In the genomic region with DNA sequence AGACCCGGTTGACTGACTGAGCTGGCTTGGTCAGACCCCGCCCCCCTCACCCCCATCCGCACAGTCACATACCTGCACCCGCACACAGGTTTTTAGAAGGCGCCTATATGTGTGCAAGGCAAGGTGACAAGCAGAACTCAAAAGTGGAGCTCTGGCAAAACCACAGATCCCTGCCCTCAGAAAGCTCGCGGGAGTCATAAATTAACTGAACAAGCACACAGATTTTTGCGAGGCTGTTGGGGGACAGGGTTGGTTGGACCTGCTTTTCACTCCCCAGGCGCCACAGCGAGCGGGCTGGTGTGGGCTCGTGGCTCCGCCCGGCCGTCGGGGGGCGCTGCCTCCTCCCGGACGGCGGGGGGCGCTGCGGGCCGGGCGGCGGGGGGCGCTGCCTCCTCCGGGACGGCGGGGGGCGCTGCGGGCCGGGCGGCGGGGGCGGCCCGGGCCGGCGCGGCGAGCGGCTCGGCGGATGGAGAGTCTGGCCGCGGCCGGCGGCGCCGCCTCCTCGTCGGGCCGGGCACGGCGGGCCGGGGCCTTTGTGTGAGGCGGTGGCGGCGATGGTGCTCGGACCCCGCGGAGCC, we compare ENCODE assay signal across 7 mouse cellular contexts. TPM values are rescaled to one million over a fixed set of nuclear protein-coding genes. Genes with fewer than 3 reads are reported as not detected.
DNase-seq lines count a peak whose midpoint lies in the region; ATAC-seq and TF ChIP-seq lines count a peak whose summit lies in the region.

A gene (plus strand): TSS at position 456 of the 578 bp plus-strand sequence.

- DNase-seq in adrenal gland, adult 8-10 months = peak; percentile 68
- peak; percentile 66 for DNase-seq in embryo, embryonic 11.5 days (ENCODE audit: low read depth, low spot score)
- peak; percentile 98 for DNase-seq in heart, adult 11 months
- peak; percentile 73 to 83 for DNase-seq in spleen, adult 18-20 months

- peaks cover 32% of the 10 kb centered on the region for H3K36me3 ChIP-seq in intestine, postnatal 0 days (ENCODE audit: control insufficient read depth, insufficient read depth)
- peaks cover 30% of the 10 kb centered on the region for H3K36me3 ChIP-seq in limb, embryonic 12.5 days
- H3K36me3 ChIP-seq in midbrain, embryonic 13.5 days = peaks cover 29% of the 10 kb centered on the region

- under 1% methylated on average over 51 of the region's 61 CpGs for WGBS in intestine, postnatal 0 days
- WGBS in limb, embryonic 12.5 days = 4% methylated on average over 22 of the region's 61 CpGs
- WGBS in midbrain, embryonic 13.5 days = 2% methylated on average over 26 of the region's 61 CpGs

- peak within 1 kb of the TSS; percentile 98 for H3K9ac ChIP-seq in intestine, postnatal 0 days (ENCODE audit: low read depth, low read length)
- peak within 1 kb of the TSS; percentile 99 for H3K9ac ChIP-seq in limb, embryonic 12.5 days (replicated peaks)
- peak within 1 kb of the TSS; percentile 95 for H3K9ac ChIP-seq in midbrain, embryonic 13.5 days (replicated peaks)

- TF ChIP-seq CTCF in intestine, postnatal 0 days (IDR thresholded peaks at IDR 0.05; ENCODE audit: low read depth) = peak; percentile 72

- H3K4me3 ChIP-seq in intestine, postnatal 0 days (ENCODE audit: low read depth, low read length) = peak within 1 kb of the TSS; percentile 94
- H3K4me3 ChIP-seq in limb, embryonic 12.5 days (replicated peaks) = peak within 1 kb of the TSS; percentile 99
- H3K4me3 ChIP-seq in midbrain, embryonic 13.5 days (replicated peaks) = peak within 1 kb of the TSS; percentile 96

- ATAC-seq in intestine, postnatal 0 days = peak; percentile 57
- peak; percentile 80 for ATAC-seq in limb, embryonic 12.5 days (ENCODE audit: insufficient number of reproducible peaks, insufficient read depth, low FRiP score, low TSS enrichment, low read depth)
- peak; percentile 90 for ATAC-seq in midbrain, embryonic 13.5 days

- H3K4me2 ChIP-seq in intestine, postnatal 0 days (replicated peaks; ENCODE audit: low read depth) = peak within 1 kb of the TSS; percentile 80
- H3K4me2 ChIP-seq in limb, embryonic 12.5 days = peak within 1 kb of the TSS; percentile 82
- H3K4me2 ChIP-seq in midbrain, embryonic 13.5 days (replicated peaks) = peak within 1 kb of the TSS; percentile 77

- no peaks in the 10 kb centered on the region for H3K27me3 ChIP-seq in intestine, postnatal 0 days (replicated peaks; ENCODE audit: control insufficient read depth, insufficient read depth, low read length)
- H3K27me3 ChIP-seq in limb, embryonic 12.5 days = no peaks in the 10 kb centered on the region
- peaks cover 9% of the 10 kb centered on the region; the same call in 1 of the 2 replicates for H3K27me3 ChIP-seq in midbrain, embryonic 13.5 days

- peak within 1 kb of the TSS; percentile 92 for H3K27ac ChIP-seq in intestine, postnatal 0 days (ENCODE audit: low read depth, low read length)
- peak within 1 kb of the TSS; percentile 91 for H3K27ac ChIP-seq in limb, embryonic 12.5 days
- H3K27ac ChIP-seq in midbrain, embryonic 13.5 days = peak within 1 kb of the TSS; percentile 82

- no peaks in the 10 kb centered on the region for H3K9me3 ChIP-seq in intestine, postnatal 0 days (ENCODE audit: control insufficient read depth)
- H3K9me3 ChIP-seq in limb, embryonic 12.5 days = peaks cover 3% of the 10 kb centered on the region; the same call in 1 of the 2 replicates
- H3K9me3 ChIP-seq in midbrain, embryonic 13.5 days = no peaks in the 10 kb centered on the region

- H3K4me1 ChIP-seq in intestine, postnatal 0 days (replicated peaks; ENCODE audit: control insufficient read depth, insufficient read depth, low read length) = 0 out of 2 replicates have a peak, but pooled peaks cover 3% of the 10 kb centered on the region
- H3K4me1 ChIP-seq in limb, embryonic 12.5 days (replicated peaks) = peaks cover 13% of the 10 kb centered on the region
- peaks cover 12% of the 10 kb centered on the region for H3K4me1 ChIP-seq in midbrain, embryonic 13.5 days (replicated peaks)

RNA-seq across cellular contexts. Expression of the gene that starts here (rescaled TPM):
- total RNA-seq in adrenal gland, adult 8-10 months (2022) = 10 to 100 TPM; 11.9 to 20.9 (median 15.8) TPM
- polyA plus RNA-seq in intestine, postnatal 0 days (2015; fragmentation: Nextera tagmentation; extraction: Ambion mirVana) = 1.3 and 1.6 TPM in 2 replicates
- polyA plus RNA-seq in limb, embryonic 12.5 days (2016; fragmentation: Nextera tagmentation; extraction: Ambion mirVana) = 4.3 and 4.6 TPM in 2 replicates
- polyA plus RNA-seq in midbrain, embryonic 13.5 days (2015; fragmentation: Nextera tagmentation; extraction: Ambion mirVana) = 5.1 and 5.3 TPM in 2 replicates

Comparison
In these comparisons a context has a peak if more than half of its experiments do, and no peak if none do; other contexts are left out.
1. Peak in every context shown above with its lines: DNase-seq, ATAC-seq, H3K4me3 ChIP-seq and H3K27ac ChIP-seq.